Mouse (Mus musculus): ENCODE measurements around the gene Mov10. TPM values are rescaled to one million over a fixed set of nuclear protein-coding genes. Genes with fewer than 3 reads are reported as not detected.

The Mov10 gene
- polyA plus RNA-seq, 2 experiments, result 8.3 to 16.3 TPM

DNA sequence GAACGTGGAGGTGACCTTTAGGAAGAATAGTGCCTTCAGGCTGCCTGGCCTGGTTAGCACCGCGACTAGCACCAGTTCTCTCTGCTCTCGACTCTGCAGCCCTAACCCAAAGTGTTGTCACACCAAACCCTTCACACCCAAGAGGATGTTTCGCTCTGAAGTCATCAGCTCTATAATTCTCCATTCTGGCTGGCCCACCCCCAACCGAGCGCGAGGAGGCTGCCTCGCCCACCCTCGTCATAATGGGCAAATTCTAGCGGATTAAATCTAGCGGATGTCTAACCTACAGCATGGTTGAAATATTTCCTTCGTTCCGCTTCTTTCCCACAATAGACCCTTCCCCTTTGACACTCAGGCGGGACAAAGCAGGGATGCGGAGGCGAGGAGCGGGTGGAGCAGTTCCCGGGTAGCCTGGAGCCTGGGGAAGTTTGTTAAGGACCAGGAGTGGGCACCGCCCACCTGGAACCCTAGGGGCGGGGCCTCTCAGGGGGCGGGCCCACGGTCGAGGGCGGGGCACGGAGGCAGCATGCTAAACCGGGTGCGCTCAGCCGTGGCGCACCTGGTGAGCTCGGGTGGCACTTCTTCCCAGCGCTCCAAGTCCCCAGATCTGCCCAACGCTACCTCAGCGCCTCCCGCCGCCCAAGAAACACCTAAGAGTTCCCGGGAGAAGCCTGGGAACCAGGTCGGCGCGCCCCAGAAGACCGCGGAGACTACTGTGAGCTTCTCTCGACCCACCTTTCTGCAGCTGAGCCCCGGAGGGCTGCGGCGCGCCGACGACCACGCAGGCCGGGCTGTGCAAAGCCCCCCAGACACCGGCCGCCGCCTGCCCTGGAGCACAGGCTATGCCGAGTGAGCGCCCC is 37.6 kb downstream of the Mov10 start, which contains the start of gene Ppm1j:
Gene Ppm1j (plus strand): TSS at position 496 of the 860 bp plus-strand sequence.
- Histone ChIP-seq H3K4me1 (replicated peaks; ENCODE audit: control insufficient read depth in 2 of 2, insufficient read depth in 2 of 2, low read length in 1 of 2) (peaks cover 0 to 1% of the 10 kb centered on the region in 2 experiments; a peak in 1 of 4 replicates), H3K27ac (no peak within 1 kb of the TSS), H3K9ac (replicated peaks) (no peak within 1 kb of the TSS), H3K9me3 (ENCODE audit: control insufficient read depth, low read length) (no peaks in the 10 kb centered on the region), H3K27me3 (ENCODE audit: control insufficient read depth, insufficient read depth, low read length) (peaks cover 81% of the 10 kb centered on the region), H3K4me3 (ENCODE audit: insufficient read depth in 1 of 2, low read depth in 2 of 2, low read length in 2 of 2) (peak within 1 kb of the TSS; percentile 16 to 46), H3K36me3 (replicated peaks; ENCODE audit: control insufficient read depth, insufficient read depth, low read depth) (no peaks in the 10 kb centered on the region), H3K4me2 (ENCODE audit: low read depth) (peak within 1 kb of the TSS; percentile 74)
- DNase-seq (ENCODE audit: low read depth in 3 of 3, low spot score in 3 of 3), result peak in 2 of 3 experiments; percentile 20 to 29
- peak; percentile 66 for ATAC-seq (ENCODE audit: insufficient read depth)
- WGBS (ENCODE audit: insufficient replicate concordance), result 2% methylated on average over 53 of the region's 56 CpGs
- no peak for TF ChIP-seq CTCF (IDR thresholded peaks at IDR 0.05; ENCODE audit: low read depth)
- no peak for TF ChIP-seq EP300 (IDR thresholded peaks at IDR 0.05; ENCODE audit: low read depth)

DNA sequence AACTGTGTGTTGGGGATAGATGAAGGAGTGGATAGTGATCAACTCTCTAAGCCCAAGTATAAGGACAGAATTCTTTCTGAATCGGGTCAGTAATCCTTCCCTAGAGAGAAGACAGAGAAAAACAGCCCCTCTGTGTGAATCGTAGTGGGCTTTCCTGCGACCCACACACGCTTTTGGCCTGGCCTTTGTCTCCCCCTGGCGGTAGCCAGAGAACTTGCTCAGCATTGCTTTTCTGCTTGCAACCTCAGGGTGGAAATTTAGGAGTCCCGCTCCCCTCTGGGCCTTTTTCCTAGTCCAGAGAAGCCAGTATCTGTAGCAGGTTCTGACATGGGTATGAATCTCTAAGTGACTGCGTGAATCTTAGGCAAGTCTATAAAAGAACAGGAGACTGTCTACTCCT is 38.4 kb downstream of the Mov10 start:
- Histone ChIP-seq H3K4me2 (ENCODE audit: low read depth) (no peak overlapping the region), H3K4me3 (ENCODE audit: insufficient read depth in 1 of 2, low read depth in 2 of 2, low read length in 2 of 2) (no peak overlapping the region)
- WGBS (ENCODE audit: insufficient replicate concordance), result 1% methylated on average over 7 of the region's 7 CpGs

DNA sequence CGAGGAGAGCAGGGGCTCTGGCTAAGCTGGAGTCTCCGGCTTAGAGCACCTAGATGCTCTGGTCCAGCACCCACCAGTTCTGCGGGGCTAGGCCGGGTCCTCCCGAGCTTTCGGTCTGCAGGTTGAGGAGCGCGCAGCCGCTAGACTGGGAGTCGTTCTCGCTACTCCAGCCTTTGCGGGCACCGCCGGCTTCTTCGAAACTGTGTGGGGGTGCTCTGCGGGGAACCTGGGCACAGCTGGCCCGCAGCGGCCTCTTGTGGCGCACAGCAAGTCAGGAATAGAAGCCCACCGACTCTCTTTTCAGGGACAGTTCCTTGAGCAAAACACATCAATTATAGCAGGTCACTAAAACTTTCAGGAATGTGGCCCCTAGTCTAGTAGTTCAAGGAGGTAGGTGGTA is 41.0 kb downstream of the Mov10 start:
- TF ChIP-seq EP300 (IDR thresholded peaks at IDR 0.05; ENCODE audit: low read depth) (no peak), CTCF (IDR thresholded peaks at IDR 0.05; ENCODE audit: low read depth) (peak; percentile 45)
- 4% methylated on average over 20 of the region's 20 CpGs for WGBS (ENCODE audit: insufficient replicate concordance)
- peaks cover 64% of the 10 kb centered on the region for H3K27me3 ChIP-seq (ENCODE audit: control insufficient read depth, insufficient read depth, low read length)
- H3K4me1 ChIP-seq (replicated peaks; ENCODE audit: control insufficient read depth in 2 of 2, insufficient read depth in 2 of 2, low read length in 1 of 2), result peaks cover 0 to 1% of the 10 kb centered on the region in 2 experiments; a peak in 1 of 4 replicates
- H3K27ac ChIP-seq, result no peak overlapping the region
- no peaks in the 10 kb centered on the region for H3K36me3 ChIP-seq (replicated peaks; ENCODE audit: control insufficient read depth, insufficient read depth, low read depth)
- H3K9me3 ChIP-seq (ENCODE audit: control insufficient read depth, low read length), result no peaks in the 10 kb centered on the region
- H3K4me3 ChIP-seq (ENCODE audit: insufficient read depth in 1 of 2, low read depth in 2 of 2, low read length in 2 of 2), result no peak overlapping the region
- no peak overlapping the region for H3K9ac ChIP-seq (replicated peaks)
- ATAC-seq (ENCODE audit: insufficient read depth) (no peak), DNase-seq (ENCODE audit: low read depth in 3 of 3, low spot score in 3 of 3) (no peak)
- 0 out of 2 replicates have a peak overlapping the region, but pooled peaks have one; percentile 21 for H3K4me2 ChIP-seq (ENCODE audit: low read depth)

More for the DNA sequence above, 38.4 kb downstream of the Mov10 start:
- DNase-seq (ENCODE audit: low read depth in 3 of 3, low spot score in 3 of 3) (no peak), ATAC-seq (ENCODE audit: insufficient read depth) (no peak)
- H3K36me3 ChIP-seq (replicated peaks; ENCODE audit: control insufficient read depth, insufficient read depth, low read depth), result no peaks in the 10 kb centered on the region
- H3K4me1 ChIP-seq (replicated peaks; ENCODE audit: control insufficient read depth in 2 of 2, insufficient read depth in 2 of 2, low read length in 1 of 2), result peaks cover 0 to 1% of the 10 kb centered on the region in 2 experiments; a peak in 1 of 4 replicates
- peaks cover 81% of the 10 kb centered on the region for H3K27me3 ChIP-seq (ENCODE audit: control insufficient read depth, insufficient read depth, low read length)
- H3K27ac ChIP-seq, result no peak overlapping the region
- peak; percentile 95 for TF ChIP-seq CTCF (IDR thresholded peaks at IDR 0.05; ENCODE audit: low read depth)
- TF ChIP-seq EP300 (IDR thresholded peaks at IDR 0.05; ENCODE audit: low read depth), result no peak
- no peaks in the 10 kb centered on the region for H3K9me3 ChIP-seq (ENCODE audit: control insufficient read depth, low read length)
- no peak overlapping the region for H3K9ac ChIP-seq (replicated peaks)

DNA sequence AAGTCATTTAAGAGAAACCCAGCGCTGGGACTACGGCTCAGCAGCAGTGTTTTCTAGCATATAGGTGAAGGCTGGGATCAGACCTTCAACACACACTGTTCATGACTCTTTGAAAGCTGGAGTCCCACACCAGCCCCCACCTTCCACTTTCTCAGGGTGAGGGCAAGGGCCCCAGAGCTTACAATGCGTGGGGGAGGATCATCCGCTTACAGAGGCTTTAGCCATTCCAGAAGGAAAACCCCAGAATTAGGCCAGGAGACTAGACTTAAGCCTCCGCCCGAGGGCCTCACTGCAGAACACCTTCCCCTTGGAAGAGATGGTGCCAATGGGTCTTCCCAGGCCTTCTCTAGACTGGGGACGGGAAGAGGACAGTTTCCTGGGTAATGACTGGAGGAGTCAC is 45.1 kb downstream of the Mov10 start:
- TF ChIP-seq EP300 (IDR thresholded peaks at IDR 0.05; ENCODE audit: low read depth) (no peak), CTCF (IDR thresholded peaks at IDR 0.05; ENCODE audit: low read depth) (no peak)
- Histone ChIP-seq H3K9me3 (ENCODE audit: control insufficient read depth, low read length) (no peaks in the 10 kb centered on the region), H3K9ac (replicated peaks) (no peak overlapping the region), H3K4me1 (replicated peaks; ENCODE audit: control insufficient read depth in 2 of 2, insufficient read depth in 2 of 2, low read length in 1 of 2) (no peaks in the 10 kb centered on the region), H3K36me3 (replicated peaks; ENCODE audit: control insufficient read depth, insufficient read depth, low read depth) (no peaks in the 10 kb centered on the region), H3K4me3 (ENCODE audit: insufficient read depth in 1 of 2, low read depth in 2 of 2, low read length in 2 of 2) (no peak overlapping the region), H3K27me3 (ENCODE audit: control insufficient read depth, insufficient read depth, low read length) (peaks cover 23% of the 10 kb centered on the region), H3K27ac (no peak overlapping the region), H3K4me2 (ENCODE audit: low read depth) (no peak overlapping the region)
- DNase-seq (ENCODE audit: low read depth in 3 of 3, low spot score in 3 of 3) (no peak), ATAC-seq (ENCODE audit: insufficient read depth) (no peak)
- 70% methylated on average over 7 of the region's 7 CpGs for WGBS (ENCODE audit: insufficient replicate concordance)

DNA sequence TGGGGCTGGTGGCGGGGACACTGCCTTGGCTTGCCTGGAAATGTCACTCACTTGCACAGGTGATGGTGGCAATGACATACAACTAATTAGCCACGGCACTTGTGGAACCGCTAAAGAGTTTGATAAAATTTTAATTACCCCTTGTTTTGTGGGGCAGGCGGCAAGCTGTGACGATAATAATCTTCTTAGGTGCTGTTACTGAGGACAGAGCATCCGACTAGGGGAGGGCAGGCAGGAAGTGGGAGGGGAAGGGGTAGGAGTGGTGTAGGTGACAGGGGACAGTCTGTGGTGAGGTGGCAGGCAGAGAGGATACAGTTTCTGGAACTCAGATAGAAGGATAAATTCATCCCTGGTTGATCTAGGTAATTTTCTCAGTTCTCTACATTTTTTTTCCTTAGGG is 46.9 kb downstream of the Mov10 start:
- Histone ChIP-seq H3K4me1 (replicated peaks; ENCODE audit: control insufficient read depth in 2 of 2, insufficient read depth in 2 of 2, low read length in 1 of 2) (no peaks in the 10 kb centered on the region), H3K9ac (replicated peaks) (no peak overlapping the region), H3K4me2 (ENCODE audit: low read depth) (no peak overlapping the region), H3K27ac (no peak overlapping the region), H3K36me3 (replicated peaks; ENCODE audit: control insufficient read depth, insufficient read depth, low read depth) (no peaks in the 10 kb centered on the region), H3K4me3 (ENCODE audit: insufficient read depth in 1 of 2, low read depth in 2 of 2, low read length in 2 of 2) (no peak overlapping the region), H3K9me3 (ENCODE audit: control insufficient read depth, low read length) (no peaks in the 10 kb centered on the region), H3K27me3 (ENCODE audit: control insufficient read depth, insufficient read depth, low read length) (peaks cover 5% of the 10 kb centered on the region)
- ATAC-seq (ENCODE audit: insufficient read depth) (no peak), DNase-seq (ENCODE audit: low read depth in 3 of 3, low spot score in 3 of 3) (no peak)
- WGBS (ENCODE audit: insufficient replicate concordance), result 23% methylated on average over 6 of the region's 6 CpGs
- TF ChIP-seq EP300 (IDR thresholded peaks at IDR 0.05; ENCODE audit: low read depth) (no peak), CTCF (IDR thresholded peaks at IDR 0.05; ENCODE audit: low read depth) (no peak)
